Mouse (Mus musculus) A20 (cell line): ENCODE measurements at regions not wholly inside any gene's neighbourhood (a gene's known extent, or its start where the extent isn't known, plus 50 kb on each side); places are given as distances from the start of the nearest gene placed in this dataset.

Experiments used
- DNase-seq: peaks from one replicate; pipeline ENCODE4 v3.0.0-alpha.2; 2011; ENCODE audit warnings: low read depth, low spot score

DNA sequence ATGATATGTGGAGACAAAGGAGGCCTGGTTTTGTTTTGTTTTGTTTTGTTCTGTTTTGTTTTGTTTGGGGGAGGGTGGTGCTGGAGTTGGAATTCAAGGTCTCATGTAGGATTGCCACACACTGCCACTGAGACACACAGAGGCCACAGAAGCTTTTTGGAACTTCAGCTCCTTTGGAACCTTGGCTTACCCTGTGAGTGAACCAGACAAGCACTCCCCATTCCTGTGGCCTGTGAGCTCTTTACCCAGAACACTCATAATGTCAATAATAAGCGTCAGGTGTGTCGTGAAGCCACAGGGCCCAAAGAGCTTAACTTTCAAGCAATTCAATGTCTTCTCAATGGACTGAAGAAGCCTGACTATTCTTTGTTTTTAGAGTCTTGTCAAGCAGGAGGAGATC is 70.2 kb upstream of the Il15 start:
- DNase-seq = no peak

GRCm38 (mm10) chr8:82471825-82472224 is 68.8 kb upstream of the Il15 start:
- DNase-seq = no peak

- DNase-seq = no peak
These were observed 66.8 kb upstream of the Il15 start for GRCm38 (mm10) chr8:82469824-82470223.

DNA sequence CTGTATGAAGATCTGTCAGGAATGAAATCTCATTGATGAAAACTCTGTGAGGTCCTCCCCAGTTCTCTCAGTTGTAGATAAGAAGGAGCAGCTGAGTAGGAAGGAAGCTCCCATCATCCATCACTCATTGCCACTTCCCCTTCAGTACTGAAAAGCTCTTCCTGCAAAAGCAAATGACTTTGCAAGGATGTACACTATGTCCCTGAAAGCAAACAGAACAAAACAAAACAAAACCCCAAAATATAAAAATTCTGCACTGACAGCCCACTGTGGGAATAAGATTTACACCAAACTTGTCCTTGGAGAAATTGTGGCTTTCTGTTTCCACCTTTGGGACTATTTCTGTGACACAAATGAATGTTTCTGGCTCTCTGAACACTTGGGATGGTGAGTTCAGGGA is 59.8 kb upstream of the Il15 start:
- no peak for DNase-seq

- DNase-seq = no peak
These were observed 56.0 kb upstream of the Il15 start for GRCm38 (mm10) chr8:82459007-82459406.

GRCm38 (mm10) chr8:82454056-82454455 is 51.0 kb upstream of the Il15 start:
- DNase-seq = no peak
